In genomic region chr4:75394264-75394663, GRCm38 (mm10) we compare ENCODE assay signal across 18 mouse cellular contexts.
DNase-seq lines count a peak whose midpoint lies in the region; ATAC-seq lines count a peak whose summit lies in the region.
"Had no signal": no experiment of that assay in that cellular context is flagged by ENCODE, and none has a peak within 500 bp of the region (broad histone marks: within the 10 kb centered on the region; RNA-seq: fewer than 3 reads in every experiment).

No protein-coding gene starts in this region.

- H3K4me3 ChIP-seq in kidney, embryonic 14.5 days (ENCODE audit: low read length) = no peak overlapping the region
- H3K4me3 ChIP-seq: embryonic facial prominence, embryonic 13.5 days; embryonic facial prominence, embryonic 15.5 days; erythroblast, embryonic 14.5 days; forebrain, embryonic 10.5 days; forebrain, embryonic 12.5 days had no signal

- no peak for DNase-seq in B cell, adult 2 months
- no peak for DNase-seq in layer of hippocampus, adult 9-11 months
- no peak for DNase-seq in frontal cortex, postnatal 25 days (ENCODE audit: low spot score in 2 of 2)
- DNase-seq: adrenal gland, adult 2 months; adrenal gland, postnatal 10 days; adrenal gland, postnatal 36 days; embryo, embryonic 11 days had no signal

- H3K36me3 ChIP-seq in kidney, embryonic 14.5 days (ENCODE audit: control insufficient read depth, insufficient read depth, low read length) = no peaks in the 10 kb centered on the region
- H3K36me3 ChIP-seq: embryonic facial prominence, embryonic 13.5 days; embryonic facial prominence, embryonic 15.5 days; forebrain, embryonic 10.5 days; forebrain, embryonic 12.5 days had no signal

- H3K4me1 ChIP-seq in kidney, embryonic 14.5 days (ENCODE audit: control insufficient read depth, insufficient read depth, low read length) = no peaks in the 10 kb centered on the region
- H3K4me1 ChIP-seq: embryonic facial prominence, embryonic 13.5 days; embryonic facial prominence, embryonic 15.5 days; forebrain, embryonic 10.5 days; forebrain, embryonic 12.5 days had no signal

- no peak overlapping the region for H3K9ac ChIP-seq in kidney, embryonic 14.5 days (ENCODE audit: low read depth, low read length)
- H3K9ac ChIP-seq: embryonic facial prominence, embryonic 13.5 days; embryonic facial prominence, embryonic 15.5 days; forebrain, embryonic 12.5 days had no signal

- H3K9me3 ChIP-seq in kidney, embryonic 14.5 days (ENCODE audit: control insufficient read depth, low read length) = no peaks in the 10 kb centered on the region
- H3K9me3 ChIP-seq: embryonic facial prominence, embryonic 13.5 days; embryonic facial prominence, embryonic 15.5 days; forebrain, embryonic 10.5 days; forebrain, embryonic 12.5 days had no signal

- ATAC-seq in common myeloid progenitor, adult 5-6 weeks (replicated peaks; ENCODE audit: low read depth, poor library complexity, severe bottlenecking) = peak; percentile 56
- peak; percentile 88 for ATAC-seq in megakaryocyte, adult 5-6 weeks (ENCODE audit: poor library complexity, severe bottlenecking)
- ATAC-seq in neutrophil, adult 5-6 weeks (ENCODE audit: extremely low read depth, insufficient number of reproducible peaks, low FRiP score, poor library complexity, severe bottlenecking) = peak; percentile 39; the same call in 1 of the 2 replicates
- no peak for ATAC-seq in kidney, embryonic 14.5 days (ENCODE audit: low FRiP score, low TSS enrichment)
- ATAC-seq: forebrain, embryonic 14.5 days; forebrain, embryonic 16.5 days had no signal

- no peak overlapping the region for H3K27ac ChIP-seq in kidney, embryonic 14.5 days (ENCODE audit: low read depth, low read length)
- H3K27ac ChIP-seq: embryonic facial prominence, embryonic 13.5 days; embryonic facial prominence, embryonic 15.5 days; forebrain, embryonic 10.5 days; forebrain, embryonic 12.5 days had no signal

- WGBS in kidney, embryonic 14.5 days = 81% methylated on average over 2 of the region's 2 CpGs

- no peaks in the 10 kb centered on the region for H3K27me3 ChIP-seq in kidney, embryonic 14.5 days (ENCODE audit: control insufficient read depth, insufficient read depth, low read length)
- H3K27me3 ChIP-seq: embryonic facial prominence, embryonic 13.5 days; embryonic facial prominence, embryonic 15.5 days; forebrain, embryonic 12.5 days had no signal

- H3K4me2 ChIP-seq in kidney, embryonic 14.5 days (replicated peaks; ENCODE audit: low read depth, low read length) = no peak overlapping the region
- H3K4me2 ChIP-seq: embryonic facial prominence, embryonic 13.5 days; embryonic facial prominence, embryonic 15.5 days; forebrain, embryonic 12.5 days had no signal
